Mouse (Mus musculus) CH12.LX (cell line): Measurements from ENCODE around the gene Foxp1.

ENCODE experiments used
- CHD2 ChIP-seq: IDR thresholded peaks from 2 replicates; pipeline ENCODE4 v1.6.1; 2011; ENCODE audit warnings: low read length, improper control_type of control experiment
- CTCF ChIP-seq, 2 experiments: IDR thresholded peaks in 1 of 2; conservative IDR thresholded peaks in 1 of 2; 2 replicates each; pipeline ENCODE4 v1.5.1; 2011 to 2012; ENCODE audit warnings: low read depth in 2 of 2, low read length in 2 of 2, improper control_type of control experiment in 1 of 2, inconsistent platforms in 1 of 2, mild to moderate bottlenecking in 1 of 2, moderate library complexity in 1 of 2
- MEF2A ChIP-seq: IDR thresholded peaks from 2 replicates; pipeline ENCODE4 v1.6.1; 2014; ENCODE audit warnings: low read depth, mild to moderate bottlenecking, inconsistent platforms, low read length, improper control_type of control experiment, borderline replicate concordance
- MXI1 ChIP-seq: IDR thresholded peaks from 2 replicates; pipeline ENCODE4 v1.6.1; 2011; ENCODE audit warnings: mild to moderate bottlenecking, low read depth, low read length, improper control_type of control experiment

GRCm38 (mm10) chr6:99523679-99524370, 1.3 kb upstream of the Foxp1 start:
- TF ChIP-seq CTCF (conservative IDR thresholded peaks at IDR 0.05 in 1 of 2, IDR thresholded peaks at IDR 0.05 in 1 of 2; ENCODE audit: low read depth in 2 of 2, low read length in 2 of 2) (no peak), MXI1 (no peak), CHD2 (no peak), MEF2A (no peak)
